Mouse (Mus musculus) ES-E14 (cell line): ENCODE data around the gene Pkm. TPM values are rescaled to one million over a fixed set of nuclear protein-coding genes. Genes with fewer than 3 reads are reported as not detected.

ENCODE experiments used
- DNase-seq: peaks from one replicate; pipeline ENCODE4 v3.0.0-alpha.2; 2013; ENCODE audit warnings: low read depth, low spot score
- H3K27ac ChIP-seq: 2 replicates; pipeline ENCODE4 v1.5.1; 2012; ENCODE audit warnings: low read depth, mild to moderate bottlenecking, low read length, moderate library complexity, mixed read lengths; ENCODE audit not compliant: poor library complexity, insufficient read depth, severe bottlenecking
- H3K36me3 ChIP-seq: 2 replicates; pipeline ENCODE4 v1.6.1; 2012; ENCODE audit warnings: mild to moderate bottlenecking, low read length, moderate library complexity, mixed read lengths; ENCODE audit not compliant: control insufficient read depth, poor library complexity, insufficient read depth, severe bottlenecking
- H3K4me1 ChIP-seq, 2 experiments: fragments of 150-350 bp in 1 of 2; sonication (generic) in 1 of 2; 2 replicates each; pipeline ENCODE4 v1.6.1; 2012; ENCODE audit warnings: low read length in 2 of 2, mild to moderate bottlenecking in 1 of 2, mixed read lengths in 1 of 2; ENCODE audit not compliant: control insufficient read depth in 2 of 2, insufficient read depth in 2 of 2, poor library complexity in 1 of 2
- H3K4me3 ChIP-seq, 2 experiments: fragments of 150-350 bp in 1 of 2; sonication (generic) in 1 of 2; 2 replicates each; pipeline ENCODE4 v1.5.1; 2012; ENCODE audit warnings: low read length in 2 of 2, low read depth in 1 of 2, mild to moderate bottlenecking in 1 of 2, mixed read lengths in 1 of 2; ENCODE audit not compliant: insufficient read depth in 1 of 2, poor library complexity in 1 of 2, severe bottlenecking in 1 of 2
- H3K9ac ChIP-seq: 2 replicates; pipeline ENCODE4 v1.6.1; 2012; ENCODE audit warnings: low read depth, mild to moderate bottlenecking, low read length, mixed read lengths; ENCODE audit not compliant: poor library complexity, insufficient read depth, severe bottlenecking
- H3K9me3 ChIP-seq: fragments of 150-350 bp; sonication (generic); 2 replicates; pipeline ENCODE4 v1.6.1; 2012; ENCODE audit warnings: low read depth, mild to moderate bottlenecking, low read length; ENCODE audit not compliant: control insufficient read depth, insufficient read depth
- CHD2 ChIP-seq: IDR thresholded peaks from 2 replicates; pipeline ENCODE4 v1.6.1; 2014; ENCODE audit warnings: mild to moderate bottlenecking, low read depth, low read length, inconsistent platforms
- HCFC1 ChIP-seq: IDR thresholded peaks from 2 replicates; pipeline ENCODE4 v1.6.1; 2012; ENCODE audit warnings: low read length, inconsistent platforms, borderline replicate concordance; ENCODE audit not compliant: insufficient read depth
- MAFK ChIP-seq: IDR thresholded peaks from 2 replicates; pipeline ENCODE4 v1.6.1; 2014; ENCODE audit warnings: mild to moderate bottlenecking, low read depth, low read length, inconsistent platforms; ENCODE audit not compliant: insufficient read depth
- ZC3H11A ChIP-seq: IDR thresholded peaks from 2 replicates; pipeline ENCODE4 v1.6.1; 2012; ENCODE audit warnings: low read depth, mild to moderate bottlenecking, inconsistent platforms, low read length, borderline replicate concordance
- ZNF384 ChIP-seq: IDR thresholded peaks from 2 replicates; pipeline ENCODE4 v1.6.1; 2012; ENCODE audit warnings: low read depth, low read length, inconsistent platforms
- in situ Hi-C, 2 experiments: fragments of 600-800 bp; cut with MboI; formaldehyde crosslinking; loops; one replicate each; pipeline ENCODE4 v1.15.1; 2025; ENCODE audit warnings: low sequenced_read_pairs in 2 of 2, inconsistent platforms in 1 of 2; ENCODE audit not compliant: unreplicated experiment in 2 of 2
- total RNA-seq: library from RNA; depleted of rRNA; stranded (reverse); fragments of 300-350 nt; gene quantifications from 2 replicates; pipeline ENCODE4 v1.2.3, GENCODE M21; 2012

Gene Pkm
- total RNA-seq, 1 experiment, result 2,243 TPM

GRCm38 (mm10) chr9:59680534-59680875, 24.3 kb downstream of the Pkm start:
- no peak for DNase-seq
- Histone ChIP-seq H3K4me1 (no peaks in the 10 kb centered on the region), H3K36me3 (peaks cover 26% of the 10 kb centered on the region), H3K9me3 (no peaks in the 10 kb centered on the region), H3K4me3 (peak overlapping the region; percentile 63 to 75), H3K27ac (no peak overlapping the region), H3K9ac (peak overlapping the region; percentile 83)
- no peak for TF ChIP-seq MAFK
- TF ChIP-seq CHD2, result no peak
- TF ChIP-seq ZC3H11A, result no peak
- no peak; the same call in 1 of the 2 replicates for TF ChIP-seq HCFC1
- no peak for TF ChIP-seq ZNF384
- in situ Hi-C loops, result no loop called here

GRCm38 (mm10) chr9:59684020-59684419, 27.9 kb downstream of the Pkm start:
- no peak overlapping the region for H3K9ac ChIP-seq
- in situ Hi-C loops, result no loop called here
- no peaks in the 10 kb centered on the region for H3K9me3 ChIP-seq
- no peak for DNase-seq
- no peak for TF ChIP-seq ZC3H11A
- TF ChIP-seq MAFK, result no peak
- TF ChIP-seq ZNF384, result no peak
- TF ChIP-seq CHD2, result no peak
- no peak overlapping the region for H3K27ac ChIP-seq
- no peak overlapping the region for H3K4me3 ChIP-seq
- peaks cover 0 to 7% of the 10 kb centered on the region in 2 experiments; a peak in 1 of 4 replicates for H3K4me1 ChIP-seq
- H3K36me3 ChIP-seq, result peaks cover 3% of the 10 kb centered on the region; the same call in 1 of the 2 replicates

GRCm38 (mm10) chr9:59687416-59688046, 31.4 kb downstream of the Pkm start:
- H3K4me3 ChIP-seq, result no peak overlapping the region
- TF ChIP-seq MAFK, result peak; percentile 38; the same call in 1 of the 2 replicates
- no peak for TF ChIP-seq ZNF384
- no peaks in the 10 kb centered on the region for H3K36me3 ChIP-seq
- H3K9me3 ChIP-seq, result no peaks in the 10 kb centered on the region
- H3K9ac ChIP-seq, result no peak overlapping the region
- in situ Hi-C loops, result no loop called here
- no peak for DNase-seq
- H3K27ac ChIP-seq, result no peak overlapping the region
- H3K4me1 ChIP-seq, result peaks cover 0 to 18% of the 10 kb centered on the region in 2 experiments; a peak in 1 of 4 replicates

GRCm38 (mm10) chr9:59691635-59692094, 35.5 kb downstream of the Pkm start:
- in situ Hi-C loops, result no loop called here
- H3K9me3 ChIP-seq, result no peaks in the 10 kb centered on the region
- no peak for TF ChIP-seq MAFK
- TF ChIP-seq CHD2, result no peak
- TF ChIP-seq ZC3H11A, result no peak
- TF ChIP-seq HCFC1, result no peak
- TF ChIP-seq ZNF384, result no peak
- peak overlapping the region; percentile 49 to 62 for H3K4me3 ChIP-seq
- peaks cover 2 to 23% of the 10 kb centered on the region in 2 experiments; a peak in 1 of 4 replicates for H3K4me1 ChIP-seq
- H3K9ac ChIP-seq, result peak overlapping the region; percentile 48
- H3K36me3 ChIP-seq, result no peaks in the 10 kb centered on the region
- H3K27ac ChIP-seq, result no peak overlapping the region
- no peak for DNase-seq

- TF ChIP-seq HCFC1 (no peak), MAFK (no peak), CHD2 (no peak), ZC3H11A (no peak), ZNF384 (no peak)
- Histone ChIP-seq H3K4me3 (peak overlapping the region; percentile 49 to 62), H3K27ac (no peak overlapping the region), H3K4me1 (peaks cover 2 to 20% of the 10 kb centered on the region in 2 experiments; a peak in 1 of 4 replicates), H3K9ac (peak overlapping the region; percentile 48), H3K36me3 (no peaks in the 10 kb centered on the region), H3K9me3 (no peaks in the 10 kb centered on the region)
- DNase-seq, result no peak
- in situ Hi-C loops, result no loop called here
Measured at GRCm38 (mm10) chr9:59692145-59692544, 36.0 kb downstream of the Pkm start.
